Mouse (Mus musculus): ENCODE results near the gene Vmn2r56. TPM values are rescaled to one million over a fixed set of nuclear protein-coding genes. Genes with fewer than 3 reads are reported as not detected.
"Not testable (repeated sequence)": the region's sequence is repeated elsewhere in the genome, so short reads cannot be mapped to it uniquely, and the experiment has no call there.

Vmn2r56 gene
- polyA plus RNA-seq (2015; fragmentation: Nextera tagmentation; extraction: Ambion mirVana) = not detected in 2 replicates

DNA sequence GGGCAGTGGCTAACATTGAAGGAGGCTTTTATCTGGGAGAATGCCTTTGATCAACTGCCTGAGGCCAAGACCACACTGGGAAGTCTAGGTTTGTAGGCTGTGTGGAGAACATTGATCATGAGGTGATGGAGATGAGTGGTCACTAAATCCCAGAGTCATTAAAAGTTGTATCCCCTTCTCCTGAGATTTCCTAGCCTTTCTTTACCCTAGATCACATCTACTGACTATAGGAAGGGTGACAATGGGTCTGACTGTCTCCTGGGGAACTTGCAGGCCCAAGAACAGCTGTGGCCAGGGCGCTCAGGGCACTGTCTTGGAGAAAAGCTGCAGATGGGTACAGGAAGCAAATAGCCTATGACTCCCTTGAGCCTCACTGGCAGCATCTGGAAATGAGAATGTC, at the start of gene Vmn2r56:
TSS of gene Vmn2r56 (minus strand) at position 101 of the 400 bp plus-strand sequence.
- DNase-seq (ENCODE audit: low spot score) = no peak

DNA sequence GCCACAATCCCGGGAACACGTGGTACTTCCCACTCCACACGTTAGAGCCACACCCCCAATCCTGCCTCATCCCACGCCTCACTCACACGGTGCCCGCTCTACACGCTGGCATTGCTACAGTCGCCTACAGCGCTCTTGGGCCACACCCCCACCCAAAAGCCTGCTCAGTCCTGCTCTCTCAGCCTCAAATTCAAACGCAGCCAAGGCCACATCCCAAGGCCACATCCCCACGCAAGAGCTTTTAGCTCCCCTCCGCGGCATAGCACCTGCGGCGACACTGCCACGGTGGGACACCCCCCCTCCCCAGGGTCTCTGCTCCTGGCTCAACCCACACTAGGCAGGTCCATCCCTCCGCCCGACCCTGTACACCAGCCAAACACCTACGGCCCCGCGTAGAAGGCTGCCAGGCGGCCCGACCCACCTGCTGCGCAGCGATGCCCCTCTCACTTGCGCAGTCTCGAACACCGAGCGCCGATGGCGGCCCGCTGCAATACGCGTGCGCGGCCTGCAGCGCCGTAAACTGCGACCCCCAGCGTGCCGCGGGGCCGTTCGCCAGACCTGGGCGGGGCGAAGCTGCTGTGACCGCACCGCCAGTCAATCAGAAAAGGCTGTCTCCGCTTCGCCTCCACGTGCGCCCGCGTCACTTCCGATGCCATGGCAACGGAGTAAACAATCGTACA, 45.5 kb upstream of the Vmn2r56 start:
- DNase-seq (ENCODE audit: low spot score) = peak; percentile 87

DNA sequence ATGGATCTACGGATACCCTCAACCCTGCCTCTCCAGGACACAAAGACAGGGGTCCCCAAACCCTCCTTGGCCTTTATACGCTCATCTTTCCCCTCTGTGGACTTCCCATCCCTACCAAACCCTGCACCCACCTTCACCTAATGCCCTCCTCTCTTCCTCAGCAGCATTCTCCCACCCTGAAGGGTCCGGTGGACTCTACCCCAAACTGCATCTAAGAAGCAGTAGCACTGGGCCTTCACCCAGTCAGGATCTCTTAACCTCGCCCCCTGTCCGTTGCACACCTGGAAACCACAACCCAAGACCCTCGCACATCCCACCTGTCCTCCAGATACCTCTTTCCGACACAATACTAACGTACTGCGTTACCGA, 45.0 kb upstream of the Vmn2r56 start:
- DNase-seq (ENCODE audit: low spot score) = no peak

DNA sequence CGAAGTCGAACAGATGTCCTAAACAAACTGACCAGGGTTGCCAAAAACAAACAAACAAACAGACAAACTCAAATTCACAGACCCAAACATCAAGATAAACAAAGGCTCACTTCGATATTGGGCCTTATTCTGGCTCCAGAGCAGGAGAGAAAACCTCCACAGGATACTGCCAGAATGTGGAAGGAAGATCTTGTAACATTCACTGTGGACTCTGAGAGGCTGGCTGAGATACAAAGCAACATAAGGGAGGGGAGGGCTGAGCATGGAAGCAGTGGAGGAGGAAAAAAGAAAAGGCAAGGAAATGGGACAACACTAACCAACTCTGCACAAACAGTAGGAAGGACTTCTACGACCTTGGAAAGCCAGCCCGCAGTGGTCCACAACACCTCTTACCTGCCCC, 44.3 kb upstream of the Vmn2r56 start:
- DNase-seq (ENCODE audit: low spot score) = no peak

DNA sequence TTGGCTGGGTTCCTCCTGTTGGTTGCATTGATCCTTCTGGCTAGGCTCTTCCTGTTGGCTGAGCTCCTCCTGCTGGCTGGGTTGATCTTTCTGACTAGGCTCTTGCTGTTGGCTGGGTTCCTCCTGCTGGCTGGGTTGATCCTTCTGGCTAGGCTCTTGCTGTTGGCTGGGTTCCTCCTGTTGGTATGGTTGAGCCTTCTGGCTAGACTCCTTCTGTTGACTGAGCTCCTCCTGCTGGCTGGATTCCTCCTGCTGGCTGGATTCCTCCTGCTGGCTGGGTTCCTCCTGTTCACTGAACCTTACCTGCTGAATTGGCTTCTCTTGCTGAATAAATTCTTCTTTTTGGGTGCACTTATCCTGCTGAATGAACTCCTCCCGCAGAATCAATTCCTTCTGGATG, 39.8 kb upstream of the Vmn2r56 start:
- DNase-seq (ENCODE audit: low spot score) = no peak

DNA sequence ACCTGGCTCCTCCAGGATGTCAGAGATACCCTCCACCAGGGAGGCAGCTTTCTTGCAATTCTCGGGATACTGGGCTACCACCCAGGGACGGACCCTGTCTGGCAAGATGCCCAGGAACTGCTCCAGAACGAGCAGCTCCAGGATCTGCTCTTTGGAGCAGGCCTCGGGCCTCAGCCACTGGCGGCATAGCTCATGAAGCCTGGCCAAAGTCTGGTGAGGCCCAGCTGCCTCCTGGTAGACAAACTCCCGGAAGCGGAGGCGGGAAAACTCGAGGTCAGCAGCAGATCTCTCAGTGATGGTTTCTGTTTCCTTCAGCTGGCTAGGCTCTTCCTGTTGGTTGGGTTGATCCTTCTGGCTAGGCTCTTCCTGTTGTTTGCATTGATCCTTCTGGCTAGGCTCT, 39.3 kb upstream of the Vmn2r56 start:
- DNase-seq (ENCODE audit: low spot score) = no peak

DNA sequence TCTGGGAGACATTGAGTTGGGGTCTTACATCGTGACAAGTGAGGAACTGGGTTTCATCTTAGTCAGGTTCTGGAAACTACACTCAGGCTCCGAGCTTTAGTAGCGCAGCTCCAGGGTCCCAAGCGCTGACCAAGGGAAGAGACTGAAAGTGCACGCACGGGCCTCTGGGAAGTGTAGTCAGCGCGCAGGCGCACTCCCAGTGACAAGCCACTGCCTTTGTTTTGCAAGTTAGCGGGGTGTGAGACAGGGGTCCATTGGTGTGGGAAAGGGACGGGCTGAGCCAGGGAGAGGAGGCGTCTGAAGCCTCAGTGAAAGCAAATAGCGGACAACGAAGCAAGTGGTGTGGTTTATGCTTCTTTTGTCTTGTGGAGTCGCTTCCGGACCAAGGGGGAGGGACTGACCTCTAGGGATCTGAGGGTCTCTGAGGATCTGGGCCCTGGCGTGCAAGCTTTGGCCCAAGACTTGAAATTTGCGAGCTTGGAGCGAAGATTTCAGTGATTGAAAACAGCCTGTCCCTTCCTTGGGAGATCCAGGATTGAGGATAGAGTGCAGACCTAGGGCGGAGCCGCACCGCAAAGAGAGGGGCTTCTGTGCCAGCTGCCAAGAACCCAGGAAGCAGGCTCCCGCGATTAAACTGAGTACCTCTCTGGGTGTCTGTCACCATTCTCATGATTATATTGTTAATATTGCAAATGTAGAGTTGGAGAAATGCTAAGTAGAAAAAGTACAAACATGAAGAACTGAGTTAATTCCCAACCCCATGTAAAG, 14.8 kb upstream of the Vmn2r56 start:
- no peak for DNase-seq (ENCODE audit: low spot score)

DNA sequence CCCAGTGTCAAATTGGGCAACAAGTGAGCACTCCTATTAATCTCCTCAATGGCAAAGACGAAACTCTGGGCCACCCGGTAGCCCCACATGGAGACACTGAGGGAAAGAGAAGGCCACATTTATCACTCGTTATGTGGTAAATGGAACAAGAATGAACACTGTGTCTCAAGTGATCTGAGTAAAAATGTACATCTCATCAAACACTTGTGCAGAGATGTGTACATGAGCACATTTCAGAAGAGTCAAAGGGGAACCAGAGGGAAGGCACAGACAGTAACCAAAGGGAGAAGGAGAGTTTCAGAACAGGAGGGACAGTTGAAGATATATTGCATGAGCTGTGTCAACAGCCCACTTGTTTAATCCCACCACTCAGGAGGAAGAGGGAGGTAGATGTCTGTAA, 49.9 kb downstream of the Vmn2r56 start, which contains the start of gene Vmn2r55:
TSS of gene Vmn2r55 (minus strand) at position 101 of the 400 bp plus-strand sequence.
- DNase-seq (ENCODE audit: low spot score) = not testable (repeated sequence)

DNA sequence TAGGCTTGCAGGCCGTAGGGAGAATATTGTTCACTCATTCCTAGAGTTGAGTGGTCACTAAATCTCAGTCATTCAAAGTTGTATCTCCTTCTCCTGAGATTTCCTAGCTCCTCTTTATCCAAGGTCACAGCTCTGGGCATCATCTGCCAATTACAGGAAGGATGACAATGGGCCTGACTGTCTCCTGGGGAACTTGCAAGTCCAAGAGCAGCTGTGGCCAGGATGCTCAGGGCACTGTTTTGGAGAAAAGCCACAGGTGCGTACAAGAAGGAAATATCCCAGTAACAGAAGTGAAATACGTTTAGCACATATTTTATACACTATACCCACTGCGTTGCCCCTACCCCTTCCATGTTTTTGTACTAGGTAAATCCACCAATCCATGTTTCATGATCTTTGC, 94.6 kb downstream of the Vmn2r56 start, which contains the start of gene Vmn2r54:
TSS of gene Vmn2r54 (minus strand) at position 101 of the 400 bp plus-strand sequence.
- DNase-seq (ENCODE audit: low spot score) = not testable (repeated sequence)

Other genes with a start within 250 kb of the Vmn2r56 start
- not detected in 2 replicates for gene 2900092C05Rik, start 222.5 kb downstream of the Vmn2r56 start, polyA plus RNA-seq (2015; fragmentation: Nextera tagmentation; extraction: Ambion mirVana)
- under 0.01 TPM in 1 of 2 replicates, not detected in the other for gene Vmn2r53, start 126.2 kb downstream of the Vmn2r56 start, polyA plus RNA-seq (2015; fragmentation: Nextera tagmentation; extraction: Ambion mirVana)
- not detected in 2 replicates for gene Vmn2r54, start 94.7 kb downstream of the Vmn2r56 start, polyA plus RNA-seq (2015; fragmentation: Nextera tagmentation; extraction: Ambion mirVana)
- gene Vmn2r55, start 50.0 kb downstream of the Vmn2r56 start, polyA plus RNA-seq (2015; fragmentation: Nextera tagmentation; extraction: Ambion mirVana) = not detected in 2 replicates
- 1.2 and 1.5 TPM in 2 replicates for gene Zscan18, start 68.6 kb upstream of the Vmn2r56 start, polyA plus RNA-seq (2015; fragmentation: Nextera tagmentation; extraction: Ambion mirVana)
- 11.0 and 17.6 TPM in 2 replicates for gene Zfp329, start 83.9 kb upstream of the Vmn2r56 start, polyA plus RNA-seq (2015; fragmentation: Nextera tagmentation; extraction: Ambion mirVana)
- 34.5 and 36.7 TPM in 2 replicates for gene Zfp110, start 99.8 kb upstream of the Vmn2r56 start, polyA plus RNA-seq (2015; fragmentation: Nextera tagmentation; extraction: Ambion mirVana)
- 1.9 and 2.4 TPM in 2 replicates for gene Zfp128, start 146.2 kb upstream of the Vmn2r56 start, polyA plus RNA-seq (2015; fragmentation: Nextera tagmentation; extraction: Ambion mirVana)
- 4.6 and 7.2 TPM in 2 replicates for gene Zscan22, start 162.8 kb upstream of the Vmn2r56 start, polyA plus RNA-seq (2015; fragmentation: Nextera tagmentation; extraction: Ambion mirVana)
- gene Rps5, start 187.3 kb upstream of the Vmn2r56 start, polyA plus RNA-seq (2015; fragmentation: Nextera tagmentation; extraction: Ambion mirVana) = 1,115 and 1,143 TPM in 2 replicates
- gene Rnf225, start 192.4 kb upstream of the Vmn2r56 start, polyA plus RNA-seq (2015; fragmentation: Nextera tagmentation; extraction: Ambion mirVana) = 0.22 and 0.42 TPM in 2 replicates
- 4.9 and 5.0 TPM in 2 replicates for gene Zfp324, start 230.8 kb upstream of the Vmn2r56 start, polyA plus RNA-seq (2015; fragmentation: Nextera tagmentation; extraction: Ambion mirVana)
- gene Zfp446, start 242.8 kb upstream of the Vmn2r56 start, polyA plus RNA-seq (2015; fragmentation: Nextera tagmentation; extraction: Ambion mirVana) = 5.7 and 5.8 TPM in 2 replicates

All from thymus, postnatal 0 days (tissue).